Mouse (Mus musculus) spleen, postnatal 36 days (tissue): ENCODE data around the gene Nme8.
A peak's percentile ranks its signal among the peaks of the same experiment; 100 is the strongest.

Experiments
- DNase-seq, 2 experiments: peaks; one replicate each; pipeline ENCODE4 v3.0.0; 2022; ENCODE audit warnings: low spot score in 2 of 2, mixed read lengths in 1 of 2

Gene Nme8

GRCm38 (mm10) chr13:19697790-19698189 is at the start of gene Nme8:
TSS of gene Nme8 (minus strand) at chr13:19697794.
- no peak for DNase-seq

GRCm38 (mm10) chr13:19745741-19746140 is 48.1 kb upstream of the Nme8 start:
- DNase-seq = no peak

DNA sequence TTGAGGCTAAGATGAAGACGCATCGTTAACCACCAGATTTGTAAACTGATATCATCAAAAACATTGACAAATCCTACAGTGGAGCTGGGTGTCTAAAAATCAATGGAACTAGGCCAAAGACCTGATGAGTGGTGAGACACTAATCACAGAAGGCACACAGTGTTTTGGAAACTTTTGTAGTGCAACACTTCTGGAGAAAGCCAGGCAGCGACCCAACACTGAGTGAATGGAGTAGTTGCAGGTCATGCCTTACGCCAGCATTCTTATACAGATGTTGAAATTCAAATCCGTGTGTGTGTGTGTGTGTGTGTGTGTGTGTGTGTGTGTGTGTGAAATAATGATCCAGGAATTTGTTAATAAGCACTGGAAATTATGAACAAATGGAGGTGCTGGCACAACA is 46.9 kb upstream of the Nme8 start:
- DNase-seq = no peak

GRCm38 (mm10) chr13:19734597-19734996 is 37.0 kb upstream of the Nme8 start:
- DNase-seq = no peak

DNA sequence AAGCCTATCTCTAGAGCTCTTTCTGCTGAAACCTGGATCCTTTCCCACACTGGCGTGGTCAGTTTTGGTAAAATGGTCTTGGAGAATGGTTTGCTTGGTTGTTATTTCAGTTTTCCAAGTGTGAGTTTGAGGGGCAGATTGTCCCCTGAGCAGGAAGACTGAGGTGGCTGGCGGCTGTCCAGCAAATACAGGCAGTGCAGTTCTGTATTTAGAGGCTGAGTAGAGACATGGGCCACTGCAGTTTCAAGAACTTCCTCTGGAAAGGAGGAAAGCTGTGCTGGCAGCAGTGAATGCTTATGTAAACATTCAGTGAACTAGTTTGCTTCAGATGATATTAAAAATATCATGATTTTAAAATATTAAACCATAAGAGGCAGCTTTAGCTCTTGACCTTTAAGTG is 33.2 kb upstream of the Nme8 start:
- DNase-seq = peak in 1 of 2 experiments; percentile 3

DNA sequence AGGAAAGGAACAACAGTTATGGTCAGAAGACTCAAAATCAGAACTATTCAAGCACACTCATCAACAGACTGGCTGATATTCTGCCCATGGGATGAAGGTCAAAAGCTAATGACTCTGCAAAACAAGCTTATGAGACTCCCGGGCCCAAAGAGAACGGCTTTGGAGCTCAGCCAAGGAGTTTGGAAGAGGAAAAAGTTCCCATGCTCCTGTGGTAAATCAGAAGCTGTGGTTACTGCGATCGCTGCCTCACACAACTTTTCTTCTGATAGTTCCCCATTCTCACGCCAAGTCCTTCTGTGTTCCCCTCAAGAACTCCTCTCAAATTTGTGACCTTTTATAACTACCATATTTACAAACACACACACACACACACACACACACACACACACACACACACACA is 21.4 kb upstream of the Nme8 start:
- peak; percentile 14 to 27 for DNase-seq

- DNase-seq = no peak
Measured at GRCm38 (mm10) chr13:19717201-19717600, 19.6 kb upstream of the Nme8 start.

GRCm38 (mm10) chr13:19703806-19704205 is 6.2 kb upstream of the Nme8 start:
- no peak for DNase-seq

GRCm38 (mm10) chr13:19701443-19702078 is 4.0 kb upstream of the Nme8 start:
- no peak for DNase-seq

GRCm38 (mm10) chr13:19700733-19701442 is 3.3 kb upstream of the Nme8 start:
- DNase-seq = no peak

GRCm38 (mm10) chr13:19698524-19699173 is 1.1 kb upstream of the Nme8 start:
- no peak for DNase-seq

DNA sequence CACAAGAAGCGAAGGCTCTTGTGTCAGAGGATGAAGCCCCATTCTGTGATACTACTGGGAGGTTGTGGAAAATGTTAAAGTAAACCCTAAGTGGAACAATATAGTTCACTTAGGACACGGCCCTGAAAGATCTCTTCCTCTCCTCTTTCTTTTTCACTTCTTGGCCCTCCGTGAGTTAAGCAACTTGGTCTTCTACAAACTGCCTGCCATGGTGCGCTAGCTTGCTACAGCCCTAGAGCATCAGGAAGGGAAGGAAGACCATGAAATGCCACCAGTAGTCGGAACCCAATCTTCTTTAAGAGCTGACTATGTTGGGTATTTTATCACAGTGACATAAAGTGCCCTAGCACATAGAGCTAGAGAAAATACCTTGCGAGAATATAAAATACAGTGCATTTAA is 7.2 kb downstream of the Nme8 start:
- no peak for DNase-seq

DNA sequence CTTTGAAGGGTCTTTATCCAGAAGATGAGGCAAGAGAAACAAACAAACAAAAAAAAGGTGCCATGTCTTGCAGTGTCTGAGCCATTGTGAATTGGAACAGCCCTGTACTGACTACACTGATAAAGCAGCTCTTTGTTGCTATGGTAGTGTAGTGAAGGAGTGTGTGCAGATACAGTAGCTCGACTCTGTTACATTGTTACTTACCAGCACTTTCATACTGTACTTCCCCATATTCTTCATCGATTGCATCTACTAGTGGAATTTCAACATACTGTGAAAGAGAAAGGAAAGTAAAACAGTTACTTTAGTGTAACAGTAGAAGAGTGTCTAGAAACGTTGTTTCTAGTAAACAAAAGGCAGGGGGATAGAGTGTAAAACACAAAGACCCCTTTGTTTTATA is 7.6 kb downstream of the Nme8 start:
- DNase-seq = no peak

- DNase-seq = no peak
Measured at GRCm38 (mm10) chr13:19684007-19684406, 13.6 kb downstream of the Nme8 start.

DNA sequence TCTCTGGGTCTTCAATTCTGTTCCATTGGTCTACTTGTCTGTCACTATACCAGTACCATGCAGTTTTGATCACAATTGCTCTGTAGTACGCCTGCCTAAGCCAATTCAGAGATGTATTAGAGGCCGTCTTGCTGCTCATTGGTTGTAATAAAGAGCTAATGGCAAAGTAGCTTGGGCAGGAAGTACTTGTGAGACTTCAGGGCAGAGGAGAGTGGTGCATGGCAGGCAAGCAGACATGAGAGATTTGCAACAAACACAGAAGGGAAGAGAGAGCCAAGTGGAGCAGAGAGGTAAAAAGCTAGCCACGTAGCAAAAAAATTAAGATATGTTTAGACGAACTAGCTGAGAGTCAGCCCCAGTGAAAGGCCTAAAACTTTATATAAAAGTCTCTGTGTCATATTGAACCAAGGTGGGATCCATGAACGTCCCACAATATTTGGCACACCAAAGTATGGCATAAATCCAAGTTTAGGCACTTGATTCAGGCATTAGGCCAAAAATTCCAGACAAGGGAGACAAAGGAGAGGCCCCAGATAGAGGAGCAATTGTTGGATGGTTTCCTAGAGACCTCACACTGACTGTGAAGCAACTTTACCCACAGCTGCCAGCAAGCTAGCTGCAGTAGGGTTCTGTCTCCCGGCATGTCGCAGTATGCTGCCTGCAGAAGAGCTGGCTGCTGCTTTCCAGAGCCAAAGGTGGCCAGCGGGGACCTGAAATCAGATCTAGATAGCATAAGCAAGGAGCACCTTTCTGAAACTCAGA is 14.5 kb downstream of the Nme8 start:
- DNase-seq = no peak

DNA sequence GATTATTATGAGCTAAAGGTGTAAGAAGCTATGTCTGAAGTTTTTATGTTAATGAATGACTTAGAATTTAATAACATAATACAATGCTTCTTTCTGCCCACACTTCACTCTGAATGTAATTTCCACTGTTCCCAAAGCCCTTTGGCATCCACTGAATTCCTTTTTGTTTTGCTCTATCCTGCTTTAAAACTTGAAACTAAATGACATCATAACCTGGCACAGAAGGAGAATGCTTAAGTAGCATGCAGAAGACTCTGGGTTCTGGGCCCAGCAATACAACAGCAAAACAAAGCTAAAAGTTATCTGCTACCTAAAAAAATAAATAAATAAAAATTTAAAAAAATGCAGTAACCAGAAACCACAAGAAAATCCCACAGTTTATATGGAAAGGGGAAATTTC is 23.0 kb downstream of the Nme8 start:
- no peak for DNase-seq

GRCm38 (mm10) chr13:19674025-19674424 is 23.6 kb downstream of the Nme8 start:
- no peak for DNase-seq

DNA sequence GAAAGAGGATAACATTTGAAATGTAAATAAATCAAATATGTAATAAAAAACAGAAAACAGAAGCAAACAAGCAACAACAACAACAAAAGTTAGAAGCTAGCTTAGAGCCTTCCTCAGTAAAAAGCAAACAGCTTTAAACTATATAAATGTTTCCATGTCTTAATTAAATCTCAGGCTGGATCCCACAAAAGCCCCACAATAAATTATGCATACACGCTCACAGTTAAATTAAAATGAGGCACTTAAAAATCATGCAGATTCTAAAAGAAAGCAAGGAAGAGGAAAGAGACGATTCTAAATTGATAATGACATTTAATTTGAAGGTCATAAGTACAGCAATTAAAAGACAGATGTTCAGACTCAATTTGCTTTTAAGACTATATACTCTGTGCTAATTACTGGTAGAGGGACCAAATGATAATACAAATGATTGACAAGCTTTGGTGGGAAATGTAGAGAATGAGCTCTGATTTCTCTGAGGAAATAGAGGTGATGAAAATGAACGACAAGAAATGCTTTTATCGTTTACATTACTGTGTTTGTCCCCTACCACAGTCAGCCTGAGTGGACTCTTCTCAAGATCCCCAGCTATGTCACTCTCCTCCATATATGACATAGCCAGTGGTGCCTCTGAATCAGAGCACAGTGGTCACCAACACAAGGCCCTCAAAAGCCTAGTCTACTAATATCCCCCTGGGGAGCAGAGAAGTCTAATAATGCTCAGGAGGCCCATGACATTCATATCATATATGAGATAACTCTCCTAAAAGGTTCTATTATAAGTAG is 29.0 kb downstream of the Nme8 start:
- no peak for DNase-seq

DNA sequence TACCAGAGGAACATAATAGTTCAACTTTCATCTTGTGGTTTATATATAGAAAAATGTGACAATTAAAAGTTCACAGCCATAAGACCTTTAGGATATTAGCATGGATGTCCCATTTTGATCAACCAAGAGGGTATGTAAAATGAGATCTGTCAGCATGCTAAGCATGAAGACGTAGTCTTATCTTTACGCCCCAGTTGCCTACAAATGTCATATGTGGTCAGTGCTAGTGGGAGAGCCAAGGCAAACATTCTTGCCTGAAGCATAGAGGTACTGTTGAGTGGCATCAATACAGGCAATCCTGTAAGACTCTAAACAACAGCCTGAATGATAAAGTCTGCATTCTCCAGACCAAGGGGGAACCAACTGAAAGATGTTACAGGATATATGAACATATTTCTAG is 45.2 kb downstream of the Nme8 start:
- DNase-seq = peak in 1 of 2 experiments; percentile 21

- peak; percentile 7 to 39 for DNase-seq
Measured at GRCm38 (mm10) chr13:19649824-19650223, 47.8 kb downstream of the Nme8 start.

DNA sequence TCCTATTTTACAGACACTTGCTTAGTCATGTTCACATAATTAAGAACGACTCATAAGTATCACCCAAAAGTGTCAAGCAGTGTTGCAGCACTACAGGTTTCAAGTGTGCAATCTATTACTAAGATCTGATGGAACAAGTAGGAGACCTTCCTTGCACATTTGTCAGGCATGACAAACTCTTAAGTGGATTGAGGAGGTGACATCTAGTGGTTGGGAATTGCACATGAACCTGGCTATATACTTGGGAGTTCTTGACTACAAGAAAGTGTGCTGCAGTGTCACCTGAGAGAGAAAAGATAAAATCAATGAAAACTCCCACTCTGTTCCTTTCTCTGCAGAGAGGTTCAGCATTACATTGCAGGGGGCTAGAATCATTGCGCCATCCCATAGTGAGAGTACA is 53.4 kb downstream of the Nme8 start:
- no peak for DNase-seq

DNA sequence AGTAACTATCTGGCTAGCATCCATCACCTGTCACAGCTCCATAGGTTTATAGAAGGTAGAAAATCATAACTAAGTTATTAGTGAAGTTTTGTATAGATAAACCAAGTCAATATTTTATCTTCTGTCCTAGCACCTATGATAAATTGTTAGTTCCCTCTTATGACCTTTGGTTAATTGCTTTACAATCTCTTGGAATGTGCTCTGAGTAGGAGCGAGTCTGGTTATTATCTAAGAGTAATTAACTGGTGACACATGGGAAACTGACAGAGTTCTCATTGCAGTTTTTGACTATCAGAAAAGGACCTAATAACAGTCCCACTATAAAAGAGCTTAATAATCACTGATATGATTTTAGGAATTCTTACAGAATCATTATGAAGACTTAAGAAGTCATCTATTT is 54.1 kb downstream of the Nme8 start:
- DNase-seq = no peak
